14 mouse cellular contexts compared by ENCODE assay signal in genomic region chr8:12941161-12941926, GRCm38 (mm10).
"Had no signal": no experiment of that assay in that cellular context is flagged by ENCODE, and none has a peak within 500 bp of the region (broad histone marks: within the 10 kb centered on the region; RNA-seq: fewer than 3 reads in every experiment).

No protein-coding gene starts in this region.

- H3K4me2 ChIP-seq: limb, embryonic 12.5 days; midbrain, embryonic 12.5 days had no signal

- DNase-seq: kidney, adult 8-10 months; kidney, postnatal 25 days; layer of hippocampus, adult 9-11 months; layer of hippocampus, postnatal 36 days; liver; lung, adult 2 months; right cerebral cortex, postnatal 25 days; spleen, adult 18-20 months; thymus, postnatal 36 days had no signal

- H3K9ac ChIP-seq: limb, embryonic 12.5 days; liver, embryonic 14.5 days; midbrain, embryonic 12.5 days had no signal

- H3K4me3 ChIP-seq: limb, embryonic 12.5 days; midbrain, embryonic 12.5 days had no signal

- H3K27ac ChIP-seq: limb, embryonic 12.5 days; liver, embryonic 14.5 days; midbrain, embryonic 12.5 days had no signal

- H3K27me3 ChIP-seq: limb, embryonic 12.5 days; midbrain, embryonic 12.5 days had no signal

- H3K36me3 ChIP-seq: limb, embryonic 12.5 days; midbrain, embryonic 12.5 days had no signal

- H3K9me3 ChIP-seq: limb, embryonic 12.5 days; midbrain, embryonic 12.5 days had no signal

- ATAC-seq: hindbrain, embryonic 16.5 days; midbrain, embryonic 16.5 days had no signal
